Mouse (Mus musculus) erythroblast, adult 5-6 weeks (primary cell): ENCODE results near the gene Inpp5a. TPM values are rescaled to one million over a fixed set of nuclear protein-coding genes. Genes with fewer than 3 reads are reported as not detected.

ENCODE experiments used
- ATAC-seq: replicated peaks from 2 replicates; pipeline ENCODE4 v1.8.0; 2016; ENCODE audit warnings: moderate number of reproducible peaks, mild to moderate bottlenecking, moderate TSS enrichment, inconsistent platforms; ENCODE audit not compliant: poor library complexity, low FRiP score, severe bottlenecking
- total RNA-seq, 2 experiments: library from RNA; stranded (forward) in 1 of 2; stranded (reverse) in 1 of 2; fragments of 150-400 nt in 1 of 2; fragments of 200-764, 138-1000 nt in 1 of 2; gene quantifications; 2 replicates each; pipeline versions ENCODE4 v1.2.3 to v1.2.4; 2015 to 2017; ENCODE audit warnings: low replicate concordance in 2 of 2

Gene Inpp5a
- total RNA-seq, 2 experiments from 2014 or later = 4.4 to 6.9 TPM

- no peak for ATAC-seq
Observed at GRCm38 (mm10) chr7:139515959-139516660, 127.2 kb downstream of the Inpp5a start.

GRCm38 (mm10) chr7:139516661-139517016 is 127.7 kb downstream of the Inpp5a start:
- ATAC-seq = no peak

GRCm38 (mm10) chr7:139518352-139518751 is 129.4 kb downstream of the Inpp5a start:
- no peak for ATAC-seq

- ATAC-seq = no peak
Observed at GRCm38 (mm10) chr7:139528309-139529076, 139.6 kb downstream of the Inpp5a start.

- no peak for ATAC-seq
Observed at GRCm38 (mm10) chr7:139529208-139529607, 140.3 kb downstream of the Inpp5a start.

GRCm38 (mm10) chr7:139530591-139531427 is 141.9 kb downstream of the Inpp5a start:
- no peak for ATAC-seq

- no peak for ATAC-seq
Observed at GRCm38 (mm10) chr7:139531428-139531801, 142.5 kb downstream of the Inpp5a start.

GRCm38 (mm10) chr7:139536331-139536730 is 147.4 kb downstream of the Inpp5a start:
- no peak for ATAC-seq

GRCm38 (mm10) chr7:139536831-139537230 is 147.9 kb downstream of the Inpp5a start:
- ATAC-seq = no peak

GRCm38 (mm10) chr7:139537831-139538230 is 148.9 kb downstream of the Inpp5a start:
- ATAC-seq = no peak

GRCm38 (mm10) chr7:139538541-139538940 is 149.6 kb downstream of the Inpp5a start:
- ATAC-seq = no peak

- ATAC-seq = no peak
Observed at GRCm38 (mm10) chr7:139540601-139541000, 151.7 kb downstream of the Inpp5a start.

- no peak for ATAC-seq
Observed at GRCm38 (mm10) chr7:139541422-139541821, 152.5 kb downstream of the Inpp5a start.

- ATAC-seq = no peak
Observed at GRCm38 (mm10) chr7:139544706-139545625, 156.1 kb downstream of the Inpp5a start.

GRCm38 (mm10) chr7:139547325-139547724 is 158.4 kb downstream of the Inpp5a start:
- ATAC-seq = no peak

GRCm38 (mm10) chr7:139550086-139550783 is 161.3 kb downstream of the Inpp5a start:
- no peak for ATAC-seq

GRCm38 (mm10) chr7:139551519-139551918 is 162.6 kb downstream of the Inpp5a start:
- no peak for ATAC-seq

GRCm38 (mm10) chr7:139556331-139556730 is 167.4 kb downstream of the Inpp5a start:
- ATAC-seq = no peak
